Mouse (Mus musculus) inflammation-experienced regulatory T-cells, adult 6 months (primary cell): ENCODE measurements around the gene Gabrd. TPM values are rescaled to one million over a fixed set of nuclear protein-coding genes. Genes with fewer than 3 reads are reported as not detected.
"Not testable (repeated sequence)": the region's sequence is repeated elsewhere in the genome, so short reads cannot be mapped to it uniquely, and the experiment has no call there.

Experiments
- ATAC-seq: one replicate; pipeline ENCODE4 v1.8.0; 2017
- polyA plus RNA-seq, 3 experiments: library from polyadenylated mRNA; unstranded; fragments of 100-300 nt; shearing (Covaris generic); gene quantifications; one replicate each; pipeline ENCODE4 v1.2.1; 2017

Gabrd gene
- polyA plus RNA-seq = 1 to 10 TPM in 1 of 3 experiments, not detected in 2; 1.1 TPM

- ATAC-seq = no peak
Observed at GRCm38 (mm10) chr4:155397511-155398221, at the start of gene Gabrd. Gabrd (minus strand) TSS chr4:155398112.

DNA sequence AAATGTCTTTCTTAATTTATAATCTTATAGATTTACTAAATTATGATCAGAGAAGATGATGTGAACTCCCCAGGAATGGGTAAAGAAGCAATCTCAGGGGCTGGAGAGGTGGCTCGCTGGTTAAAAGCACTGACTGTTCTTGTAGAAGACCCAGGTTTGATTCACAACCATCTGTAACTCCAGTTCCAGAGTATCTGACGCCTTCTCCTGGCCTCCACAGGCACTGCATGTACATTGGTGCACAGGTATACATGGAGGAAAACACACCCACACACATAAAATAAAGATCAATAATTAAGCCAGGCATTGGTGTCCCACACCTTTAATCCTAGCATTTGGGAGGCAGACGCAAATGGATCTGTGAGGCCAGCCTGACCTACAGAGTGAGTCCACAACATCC lies 44.9 kb upstream of the Gabrd start:
- ATAC-seq = no peak

GRCm38 (mm10) chr4:155433993-155434392 lies 36.1 kb upstream of the Gabrd start:
- ATAC-seq = no peak

- no peak for ATAC-seq
Observed at GRCm38 (mm10) chr4:155432358-155432757, 34.4 kb upstream of the Gabrd start.

DNA sequence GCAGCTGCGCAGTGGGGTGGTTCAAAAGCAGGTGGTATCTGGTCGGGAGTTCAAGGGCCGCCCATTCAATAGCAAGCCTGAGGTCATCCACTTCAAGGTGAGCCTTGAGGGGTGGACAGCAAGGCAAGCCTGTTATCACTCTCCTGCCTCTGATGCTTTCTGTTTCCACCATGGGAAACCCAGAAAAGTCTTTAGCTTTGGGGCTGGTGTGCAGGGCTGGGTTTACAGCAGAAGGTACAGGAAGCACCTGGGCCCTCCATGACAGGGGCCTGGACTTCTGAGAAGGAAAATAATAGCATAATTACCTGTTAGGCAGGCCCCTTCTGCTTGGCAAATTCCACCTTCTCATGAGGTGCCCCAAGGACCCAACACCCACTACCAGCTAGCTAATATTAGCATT lies 31.3 kb upstream of the Gabrd start:
- no peak for ATAC-seq

GRCm38 (mm10) chr4:155428442-155428841 lies 30.5 kb upstream of the Gabrd start:
- ATAC-seq = no peak

GRCm38 (mm10) chr4:155426272-155426671 lies 28.4 kb upstream of the Gabrd start:
- ATAC-seq = no peak

DNA sequence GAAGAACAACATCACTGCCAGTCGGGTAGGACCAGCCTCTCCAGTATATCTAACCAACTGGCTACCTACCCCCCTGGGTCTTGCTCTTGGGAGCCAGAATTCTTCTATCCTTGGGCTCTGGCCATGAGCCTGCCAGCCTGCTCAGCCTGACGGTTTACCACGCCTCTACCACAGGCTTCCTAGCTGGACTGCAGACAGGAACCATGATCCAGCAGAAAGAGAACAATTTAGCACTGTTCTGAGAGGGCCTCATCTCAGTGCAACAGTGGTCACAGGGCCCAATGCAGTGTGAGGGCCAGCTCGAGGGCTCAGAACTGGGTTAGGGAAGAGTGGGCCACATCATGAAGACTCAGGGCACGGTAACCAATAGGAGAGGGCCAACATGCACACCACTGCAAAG lies 26.1 kb upstream of the Gabrd start:
- ATAC-seq = no peak

GRCm38 (mm10) chr4:155421412-155422370 lies 23.8 kb upstream of the Gabrd start:
- ATAC-seq = not testable (repeated sequence)

DNA sequence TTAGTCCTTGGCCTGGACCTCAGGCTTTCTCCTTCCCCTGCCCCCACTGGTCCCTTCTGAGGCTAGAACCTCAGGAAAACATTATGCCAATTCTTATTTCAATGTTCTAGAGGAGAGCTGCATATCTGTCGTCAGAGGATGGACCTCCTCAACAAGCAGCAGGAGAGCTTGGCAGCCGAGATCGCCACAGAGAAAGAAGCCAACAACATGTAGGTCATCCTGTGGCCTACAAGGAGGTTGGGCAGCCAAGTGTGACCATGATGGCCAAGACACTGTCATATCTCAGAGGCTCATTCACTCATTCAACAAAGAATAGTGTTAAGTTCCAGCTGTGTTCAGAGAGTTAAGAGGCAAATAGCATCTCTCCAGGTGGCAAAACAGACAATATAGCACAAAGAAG lies 22.2 kb upstream of the Gabrd start:
- no peak for ATAC-seq

DNA sequence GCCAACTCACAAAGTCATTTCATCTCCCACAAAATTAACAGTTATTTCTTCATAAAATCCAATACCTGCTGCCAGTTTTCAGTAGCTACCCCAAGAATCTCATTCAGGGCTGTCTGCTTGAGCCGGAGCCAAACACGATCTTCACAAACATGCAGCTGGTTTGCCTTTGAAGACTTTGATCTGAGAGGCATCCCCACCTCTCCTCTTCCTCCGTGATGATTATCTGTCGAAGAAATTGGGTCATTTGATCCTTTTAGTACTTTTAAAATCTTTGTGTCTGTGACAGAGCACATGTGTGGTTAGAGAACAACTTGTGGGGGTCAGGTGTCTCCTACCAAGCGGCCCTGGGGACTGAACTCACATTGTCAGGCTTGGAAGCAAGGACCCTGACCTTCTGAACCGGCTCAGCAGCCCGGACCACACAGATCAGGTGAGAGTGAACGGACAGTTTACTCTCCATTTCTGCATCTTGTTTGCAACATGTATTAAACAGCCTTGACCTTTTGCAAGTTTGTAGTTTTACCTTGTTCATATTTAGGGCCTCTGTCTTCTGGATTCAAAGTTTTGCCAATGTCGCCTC lies 16.8 kb upstream of the Gabrd start:
- no peak for ATAC-seq

DNA sequence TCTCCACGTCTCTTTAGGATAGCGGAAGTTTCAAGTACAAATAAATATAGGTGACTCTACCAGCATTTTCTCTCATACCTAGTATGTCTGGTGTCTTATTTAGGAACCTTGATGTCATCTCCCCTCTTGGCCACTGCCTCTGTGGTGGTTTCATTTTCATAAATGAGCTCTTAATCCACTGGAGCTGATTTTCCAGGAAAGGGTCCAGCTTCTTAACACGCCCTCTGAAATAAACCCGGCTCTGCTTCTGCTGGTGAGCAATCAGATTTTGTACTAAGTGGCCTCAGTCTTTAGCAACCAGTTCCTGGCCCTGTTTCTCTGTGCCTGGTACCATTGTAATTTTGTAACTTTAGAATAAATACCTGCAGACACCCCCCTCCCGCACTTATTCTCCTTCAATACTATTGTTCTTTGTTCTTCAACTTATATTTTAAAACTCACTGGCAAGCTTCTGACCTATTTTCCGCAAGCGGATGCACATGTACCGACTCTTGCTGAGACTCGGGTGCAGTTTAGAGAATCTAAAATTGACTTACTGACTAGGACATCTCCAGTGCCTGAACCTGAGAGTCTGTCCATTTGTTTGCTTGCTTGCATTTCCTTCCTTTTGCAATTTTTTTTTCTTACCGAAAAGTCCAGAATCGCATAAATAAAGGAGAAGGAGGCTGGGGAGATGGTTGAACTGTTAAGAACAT lies 15.9 kb upstream of the Gabrd start:
- ATAC-seq = no peak

- no peak for ATAC-seq
Observed at GRCm38 (mm10) chr4:155412124-155412523, 14.2 kb upstream of the Gabrd start.

- ATAC-seq = peak; percentile 35
Observed at GRCm38 (mm10) chr4:155409058-155409776, 11.3 kb upstream of the Gabrd start, which contains the start of gene Cfap74. Cfap74 (plus strand) TSS chr4:155409190.

- ATAC-seq = no peak
Observed at GRCm38 (mm10) chr4:155408695-155409057, 10.8 kb upstream of the Gabrd start.

DNA sequence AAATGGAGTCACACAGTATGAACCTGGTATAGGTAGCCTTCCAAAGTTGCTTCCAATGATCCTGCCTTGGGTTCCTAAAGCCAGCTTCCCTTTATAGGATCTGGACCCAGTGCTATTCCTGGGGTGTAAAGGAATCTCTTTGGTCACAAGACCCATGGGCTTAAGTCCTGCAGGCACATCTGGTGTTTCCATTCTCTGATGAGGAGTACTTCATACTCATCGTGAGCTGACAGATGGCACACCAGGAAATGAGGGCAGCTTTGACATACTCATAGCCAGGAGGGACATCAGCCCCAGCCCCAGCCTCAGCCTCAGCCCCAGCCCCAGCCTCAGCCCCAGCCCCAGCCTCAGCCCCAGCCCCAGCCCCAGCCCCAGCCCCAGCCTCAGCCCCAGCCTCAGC lies 4.6 kb upstream of the Gabrd start:
- no peak for ATAC-seq

- ATAC-seq = no peak
Observed at GRCm38 (mm10) chr4:155401121-155401520, 3.2 kb upstream of the Gabrd start.

DNA sequence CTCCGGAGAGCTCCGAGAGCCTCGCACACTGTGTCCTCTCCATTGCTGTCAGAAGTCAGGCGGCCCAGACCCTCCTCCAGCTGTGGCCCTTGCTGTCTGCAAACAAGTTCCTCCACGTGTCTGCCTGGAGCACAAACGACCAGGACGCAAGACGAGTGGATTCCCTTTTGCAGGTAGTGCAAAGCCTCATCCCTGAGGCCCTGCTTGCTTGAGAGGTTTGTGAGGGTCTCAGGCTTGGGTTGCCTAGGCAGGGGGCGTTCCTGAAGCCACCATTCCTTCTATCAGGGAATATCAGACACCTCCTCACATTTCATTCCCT lies 269 bp upstream of the Gabrd start:
- no peak for ATAC-seq

GRCm38 (mm10) chr4:155396751-155397150 lies 1.2 kb downstream of the Gabrd start:
- no peak for ATAC-seq

GRCm38 (mm10) chr4:155395471-155395870 lies 2.4 kb downstream of the Gabrd start:
- no peak for ATAC-seq

DNA sequence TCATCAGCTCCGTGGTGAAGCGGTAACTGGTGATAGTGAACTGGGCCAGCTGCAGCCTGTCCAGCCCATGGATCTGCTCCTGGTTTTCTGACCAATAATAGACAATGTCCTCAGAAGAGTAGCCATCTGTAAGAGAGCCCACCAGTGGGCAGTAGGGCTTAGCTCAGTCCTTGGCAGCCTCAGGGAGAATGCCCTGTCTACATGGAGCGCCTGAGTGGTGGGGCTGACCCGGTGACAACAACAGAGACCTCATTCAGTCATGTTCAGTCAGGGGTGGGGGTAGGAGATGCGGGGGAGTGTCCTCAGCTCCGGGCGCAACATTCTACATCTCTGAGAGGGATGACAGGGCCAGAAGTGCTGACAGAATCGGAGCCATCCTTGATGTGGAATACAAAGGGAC lies 10.7 kb downstream of the Gabrd start:
- no peak for ATAC-seq

GRCm38 (mm10) chr4:155383326-155383725 lies 14.6 kb downstream of the Gabrd start:
- ATAC-seq = no peak
